Mouse (Mus musculus) testis, adult 2 months (tissue): Measurements from ENCODE around the gene Gab1.

Source experiments
- CTCF ChIP-seq: fragments of 200-500 bp; IDR thresholded peaks from 2 replicates; pipeline ENCODE4 v1.5.1; 2012; ENCODE audit warnings: low read depth, mild to moderate bottlenecking, inconsistent platforms, low read length, moderate library complexity; ENCODE audit not compliant: control insufficient read depth, insufficient read depth, insufficient replicate concordance
- POLR2A ChIP-seq: fragments of 200-500 bp; IDR thresholded peaks from 2 replicates; pipeline ENCODE4 v1.6.1; 2012; ENCODE audit warnings: low read depth, mild to moderate bottlenecking, inconsistent platforms, low read length, moderate library complexity; ENCODE audit not compliant: control insufficient read depth

GRCm38 (mm10) chr8:80807807-80808505 is 72.4 kb downstream of the Gab1 start:
- TF ChIP-seq CTCF: no peak
- no peak for TF ChIP-seq POLR2A
